Mouse (Mus musculus) right cerebral cortex, postnatal 4 days (tissue): ENCODE results near the gene Hrc.
A peak's percentile ranks its signal among the peaks of the same experiment; 100 is the strongest.
"Not testable (repeated sequence)": the region's sequence is repeated elsewhere in the genome, so short reads cannot be mapped to it uniquely, and the experiment has no call there.

Experiments used
- DNase-seq: peaks from one replicate; pipeline ENCODE4 v3.0.0-alpha.2; 2022

Hrc gene

DNA sequence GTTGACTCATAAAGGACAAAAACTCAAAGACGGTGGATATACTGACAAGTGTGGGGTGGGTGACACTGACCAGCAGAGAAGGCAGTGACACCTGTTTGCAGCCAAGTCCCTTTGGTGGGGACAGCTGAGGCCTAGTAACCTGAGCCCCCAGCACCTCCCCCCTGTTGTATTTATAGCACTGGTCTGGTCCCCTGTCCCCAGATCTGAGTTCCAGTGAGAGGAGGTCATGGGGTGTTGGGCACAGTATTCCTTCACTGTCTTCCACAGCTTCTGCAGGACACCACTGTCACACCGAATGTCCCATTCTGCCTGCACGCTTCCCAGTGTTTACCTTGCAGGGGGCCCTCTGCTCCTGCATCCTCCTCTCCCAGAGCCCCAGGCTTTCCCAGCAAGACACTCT lies 485 bp upstream of the Hrc start:
- no peak for DNase-seq

- DNase-seq, result no peak
Observed at GRCm38 (mm10) chr7:45336319-45336718, 1.2 kb downstream of the Hrc start.

DNA sequence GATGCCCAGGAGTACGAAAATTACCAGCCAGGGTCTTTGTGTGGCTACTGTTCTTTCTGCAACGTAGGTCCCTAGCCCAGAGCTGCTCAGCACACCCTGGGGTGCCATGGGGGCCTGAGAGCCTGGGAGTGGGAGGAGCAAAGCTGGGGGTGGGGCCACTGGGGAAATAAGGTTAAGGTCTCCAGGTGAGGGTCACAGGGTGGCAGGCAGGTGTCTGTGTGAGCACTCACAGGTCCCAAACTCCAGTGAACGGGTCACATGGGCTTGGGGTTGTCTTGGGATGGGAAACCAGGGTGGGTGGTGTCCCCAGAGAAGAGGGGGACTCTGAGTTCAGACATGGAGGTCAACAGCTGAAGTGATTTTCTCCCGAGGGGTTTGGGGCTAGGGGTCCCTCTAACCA lies 2.4 kb downstream of the Hrc start:
- DNase-seq, result peak; percentile 14

DNA sequence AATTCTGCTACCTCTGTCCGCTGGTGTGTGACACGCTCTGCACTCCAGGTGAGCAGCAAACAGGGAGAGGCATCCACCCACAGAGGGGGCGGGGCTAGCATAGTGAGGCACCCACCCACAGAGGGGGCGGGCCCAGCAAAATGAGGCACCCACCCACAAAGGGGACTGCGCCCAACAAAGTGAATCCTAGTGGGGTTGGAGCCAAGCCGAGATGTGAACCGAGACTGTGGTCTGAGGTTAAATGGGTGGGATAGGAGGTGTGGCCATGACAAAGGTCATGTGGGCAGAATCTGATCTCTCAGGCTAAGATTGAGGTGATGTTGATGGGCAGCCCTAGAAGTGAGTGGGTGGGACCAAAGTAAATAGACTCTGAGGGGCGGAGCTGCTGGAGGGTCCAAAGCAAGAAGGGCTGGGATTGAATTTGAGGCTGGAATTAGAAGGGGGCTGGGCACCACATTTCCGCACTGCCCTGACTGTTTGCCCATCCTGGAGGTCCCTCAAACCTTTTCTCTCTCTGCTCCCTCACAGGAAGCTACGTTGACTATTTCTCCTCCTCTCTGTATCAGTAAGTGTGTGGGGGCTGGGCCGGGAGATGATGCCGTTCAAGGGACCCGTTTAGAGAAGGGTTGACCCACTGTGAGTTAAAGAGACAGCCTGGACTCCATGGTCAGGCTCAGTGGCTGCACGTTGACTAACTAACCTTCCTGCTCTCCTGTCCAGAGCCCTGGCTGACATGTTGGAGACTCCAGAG lies 3.2 kb downstream of the Hrc start:
- DNase-seq, result peak; percentile 49

GRCm38 (mm10) chr7:45339410-45340065 lies 4.4 kb downstream of the Hrc start:
- DNase-seq, result peak; percentile 64

DNA sequence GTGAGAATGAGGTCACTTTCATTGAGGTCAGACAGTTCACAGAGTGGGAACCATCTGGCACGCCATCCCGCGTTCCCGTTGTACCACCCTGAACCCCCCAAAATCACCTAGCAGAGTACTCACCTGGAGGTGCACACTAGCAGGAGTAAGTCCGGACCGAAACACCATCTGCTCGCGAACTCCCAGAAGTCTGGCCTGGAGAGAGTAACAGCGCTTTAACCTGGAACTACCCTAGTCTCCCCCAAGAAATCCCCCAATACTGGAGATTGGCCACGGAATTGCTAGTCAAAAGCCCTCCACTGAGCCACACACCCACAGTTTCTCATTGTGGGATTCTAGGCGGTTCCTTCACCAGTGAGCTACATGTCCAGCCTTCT lies 5.0 kb downstream of the Hrc start:
- DNase-seq, result no peak

DNA sequence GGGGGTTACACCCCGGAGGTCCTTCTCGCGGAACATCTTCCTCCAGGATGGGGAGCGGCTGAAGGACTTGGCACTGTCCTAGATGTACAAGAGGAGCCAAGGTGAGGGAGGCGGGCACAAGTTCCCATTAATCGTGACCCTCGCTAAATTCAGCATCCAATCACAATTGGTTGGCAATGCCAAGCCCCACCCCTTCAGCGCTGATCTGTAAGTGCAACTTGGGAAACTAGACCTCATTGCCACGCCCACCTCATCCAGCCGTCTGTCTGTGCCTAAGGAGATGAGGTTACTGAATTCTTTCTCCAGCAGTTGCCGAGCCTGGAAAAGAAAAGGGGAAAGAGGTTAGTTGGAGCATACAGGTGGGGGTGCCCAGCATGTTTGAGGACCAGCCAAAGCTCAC lies 5.6 kb downstream of the Hrc start:
- no peak for DNase-seq

DNA sequence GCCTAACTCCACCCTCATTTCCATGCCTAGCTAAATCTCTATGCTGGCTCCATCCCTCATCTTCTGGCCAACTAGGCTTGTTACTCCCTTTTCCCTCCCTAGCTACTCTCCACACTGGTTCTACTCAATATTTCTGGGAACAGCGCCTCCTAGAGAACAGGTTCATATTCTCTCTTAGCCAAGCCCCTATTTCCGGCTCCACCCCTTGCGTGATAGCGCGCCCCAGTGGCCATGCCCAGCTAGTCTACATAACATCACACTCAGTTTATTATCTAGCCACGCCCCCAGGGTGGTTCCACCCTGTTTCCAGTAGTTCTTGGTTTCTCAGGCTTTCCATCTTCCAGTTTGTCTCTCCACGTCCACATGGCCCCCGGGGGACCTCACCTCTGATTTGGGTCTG lies 6.2 kb downstream of the Hrc start:
- peak; percentile 82 for DNase-seq

- DNase-seq, result no peak
Observed at GRCm38 (mm10) chr7:45342081-45342480, 7.0 kb downstream of the Hrc start.

- DNase-seq, result peak; percentile 32
Observed at GRCm38 (mm10) chr7:45343543-45343942, 8.5 kb downstream of the Hrc start.

GRCm38 (mm10) chr7:45346905-45347304 lies 11.8 kb downstream of the Hrc start:
- no peak for DNase-seq

GRCm38 (mm10) chr7:45353041-45353440 lies 18.0 kb downstream of the Hrc start:
- no peak for DNase-seq

DNA sequence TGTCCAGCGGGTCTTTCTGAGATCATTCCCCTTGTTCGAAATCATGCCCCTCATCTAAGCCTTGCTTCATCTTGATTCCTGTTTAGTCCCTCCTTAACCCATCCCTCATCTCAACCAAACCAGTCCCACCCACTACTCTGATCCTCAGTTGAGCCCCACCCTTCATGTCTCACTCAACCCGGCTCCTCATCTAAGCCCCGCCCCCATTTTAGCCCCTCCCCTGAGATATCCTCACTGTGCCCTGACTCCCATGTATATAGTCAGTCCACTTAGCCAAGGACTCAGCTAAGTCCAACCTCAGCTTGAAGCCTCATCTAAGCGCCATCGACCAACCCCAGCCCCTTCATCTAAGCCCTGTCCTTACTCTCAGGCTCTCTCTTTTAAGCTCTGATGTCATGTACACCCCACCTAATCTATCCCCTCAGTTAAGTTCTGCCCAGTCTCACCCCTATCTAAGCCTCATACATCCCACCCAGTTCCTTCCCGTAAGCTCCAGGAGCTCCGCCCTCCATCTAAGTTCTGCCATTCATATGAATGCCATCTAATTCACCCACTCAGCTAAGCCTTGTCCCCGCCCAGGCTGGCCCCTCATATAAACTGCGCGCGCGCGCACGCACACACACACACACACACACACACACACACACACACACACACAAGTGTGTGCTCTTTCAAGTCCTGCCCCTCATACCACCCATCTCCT lies 20.4 kb downstream of the Hrc start:
- DNase-seq, result no peak

- no peak for DNase-seq
Observed at GRCm38 (mm10) chr7:45356087-45356486, 21.0 kb downstream of the Hrc start.

DNA sequence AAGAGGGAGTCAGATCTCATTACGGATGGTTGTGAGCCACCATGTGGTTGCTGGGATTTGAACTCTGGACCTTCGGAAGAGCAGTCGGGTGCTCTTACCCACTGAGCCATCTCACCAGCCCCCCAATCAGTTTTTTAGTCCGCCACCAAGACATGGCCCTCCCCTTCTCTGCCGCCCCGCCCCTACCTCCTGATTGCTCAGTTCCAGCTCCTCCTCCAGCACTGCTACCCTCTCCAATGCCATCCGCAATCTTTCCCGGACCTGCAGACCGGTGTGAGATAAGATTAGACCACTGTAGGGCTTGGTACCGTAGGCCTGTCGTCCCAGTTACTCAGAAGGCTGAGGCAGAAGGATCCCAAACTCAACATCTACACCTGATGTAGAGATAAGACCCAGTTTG lies 24.0 kb downstream of the Hrc start:
- DNase-seq, result not testable (repeated sequence)

DNA sequence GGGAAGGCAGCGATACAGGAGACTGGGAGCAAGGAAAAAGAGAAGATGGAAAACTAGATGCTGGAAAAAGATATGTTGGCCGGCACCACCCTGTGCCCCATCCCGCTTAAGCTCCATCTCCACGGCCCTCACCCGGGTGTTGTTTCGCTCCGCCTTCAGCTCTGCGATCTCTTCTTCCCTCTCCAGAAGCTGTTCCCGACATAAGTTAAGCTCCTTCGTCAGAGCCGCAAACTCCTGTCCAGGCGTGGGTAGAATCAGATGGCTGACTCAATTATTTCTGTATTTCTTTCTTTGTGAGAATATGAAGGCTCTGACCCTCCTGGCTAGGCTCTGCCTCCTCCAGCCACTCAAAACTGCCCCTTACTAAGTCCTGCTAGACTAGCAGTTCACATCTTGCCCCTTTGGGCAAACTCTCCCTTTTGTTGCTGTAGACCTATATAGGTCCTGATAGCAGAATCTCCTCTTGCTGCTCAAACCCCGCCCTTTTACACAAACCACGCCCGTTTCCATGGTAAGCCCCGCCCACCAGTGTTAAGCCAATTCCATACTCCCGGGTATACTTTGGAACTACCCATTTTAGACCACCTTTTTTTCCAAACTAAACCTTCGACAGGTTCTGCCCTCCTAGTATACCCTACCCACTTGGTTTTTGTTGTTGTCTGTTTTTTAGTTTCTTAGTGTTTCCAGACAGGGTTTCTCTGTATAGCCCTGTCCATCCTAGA lies 25.5 kb downstream of the Hrc start:
- DNase-seq, result no peak

DNA sequence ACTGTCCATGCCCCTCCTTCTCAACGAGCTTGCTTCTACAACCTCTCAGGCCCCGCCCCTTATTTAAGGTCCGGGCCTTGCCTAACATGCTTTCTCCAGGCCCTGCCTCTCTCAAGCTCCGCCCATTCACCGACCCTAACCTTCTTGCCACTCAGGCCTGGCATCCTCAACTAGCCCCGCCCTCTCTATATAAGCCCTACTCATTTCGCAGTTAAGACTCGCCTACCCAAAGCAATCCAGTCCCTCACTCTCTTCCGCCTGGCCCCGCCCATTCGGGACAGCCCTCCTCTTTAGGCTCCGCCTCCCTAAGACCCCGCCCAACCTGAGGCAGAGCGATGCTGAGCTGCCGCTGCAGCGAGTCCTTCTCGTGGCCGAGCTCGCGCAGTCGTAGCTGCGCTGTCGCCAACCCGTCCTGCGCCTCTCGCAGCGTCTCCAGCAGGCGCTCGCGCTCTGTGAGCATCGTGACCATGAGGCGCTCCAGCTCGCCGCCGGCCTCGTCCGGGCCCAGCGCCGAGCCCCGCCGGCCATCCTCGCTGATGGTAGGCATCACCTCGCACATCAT lies 26.2 kb downstream of the Hrc start:
- DNase-seq, result peak; percentile 78

DNA sequence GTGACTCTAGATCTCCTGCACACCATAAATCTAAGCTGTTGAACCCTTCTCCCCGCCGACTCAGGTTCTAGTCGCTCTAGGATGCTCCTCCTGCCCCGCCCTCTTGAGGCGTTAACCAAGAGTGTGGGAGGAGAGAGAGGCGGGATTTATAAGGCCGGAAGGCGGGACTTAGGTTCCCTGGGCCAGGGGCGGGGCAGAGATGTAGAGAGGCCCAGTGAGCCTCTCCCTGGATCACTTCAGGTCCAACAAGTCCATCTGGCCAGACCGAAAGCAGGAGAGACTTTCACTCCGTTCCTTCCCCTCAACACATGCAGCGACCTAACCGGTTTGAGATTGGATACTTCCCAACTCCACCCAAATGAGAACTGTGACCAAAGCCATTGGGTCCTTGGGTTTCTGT lies 27.7 kb downstream of the Hrc start:
- no peak for DNase-seq

- DNase-seq, result no peak
Observed at GRCm38 (mm10) chr7:45363983-45364382, 28.9 kb downstream of the Hrc start.

GRCm38 (mm10) chr7:45365742-45366651 lies 30.9 kb downstream of the Hrc start:
- no peak for DNase-seq

- DNase-seq, result no peak
Observed at GRCm38 (mm10) chr7:45366652-45367019, 31.5 kb downstream of the Hrc start, which contains the start of gene Ppfia3. Ppfia3 (minus strand) TSS chr7:45367019.
